Mouse (Mus musculus) liver, embryonic 14.5 days (tissue): Measurements from ENCODE around the gene Acss2.

Experiments used
- CTCF ChIP-seq: IDR thresholded peaks from 2 replicates; pipeline ENCODE4 v1.5.1; 2016; ENCODE audit warnings: antibody characterized with exemption, low read depth, control low read depth
- EP300 ChIP-seq: IDR thresholded peaks from 2 replicates; pipeline ENCODE4 v1.6.1; 2016; ENCODE audit warnings: antibody characterized with exemption, low read depth

- TF ChIP-seq CTCF = no peak
- TF ChIP-seq EP300 = no peak
Observed at GRCm38 (mm10) chr2:155574700-155575099, 57.0 kb downstream of the Acss2 start.
